Mouse (Mus musculus) large intestine, adult 2 months (tissue): ENCODE measurements at regions not wholly inside any gene's neighbourhood (a gene's known extent, or its start where the extent isn't known, plus 50 kb on each side); places are given as distances from the start of the nearest gene placed in this dataset.
"Not testable (repeated sequence)": the region's sequence is repeated elsewhere in the genome, so short reads cannot be mapped to it uniquely, and the experiment has no call there.

Source experiments
- DNase-seq: peaks from one replicate; pipeline ENCODE4 v3.0.0-alpha.2; 2012; ENCODE audit warnings: low read depth, low spot score
- WGBS: fragments of 180-500 bp; shearing (Covaris S2); methylation state at CpG from one replicate; pipeline ENCODE4 v1.1.7; 2018; 5-methylcytosine and 5-hydroxymethylcytosine counted together

DNA sequence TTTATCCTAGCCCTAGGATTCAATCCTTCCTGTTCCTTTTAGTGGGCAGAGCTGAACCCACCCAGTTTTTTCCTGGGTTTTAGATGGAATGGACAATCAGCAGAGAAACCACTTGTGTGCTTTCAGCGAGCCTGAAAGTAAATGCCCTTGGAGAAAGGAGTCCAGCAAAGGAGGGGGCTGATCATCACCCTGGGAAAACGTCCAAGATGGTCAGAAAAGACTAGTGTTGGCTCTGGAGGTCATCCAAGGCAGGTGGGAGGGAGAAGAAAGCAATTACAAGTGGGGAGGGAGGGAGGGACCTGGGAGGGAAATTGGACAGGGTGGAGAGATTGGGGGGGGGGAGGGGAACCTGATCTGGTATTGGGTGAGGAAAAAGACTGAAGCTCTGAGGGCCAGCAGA is 55.6 kb upstream of the Zfp366 start:
- WGBS = 16% methylated on average over 2 of the region's 2 CpGs
- no peak for DNase-seq

DNA sequence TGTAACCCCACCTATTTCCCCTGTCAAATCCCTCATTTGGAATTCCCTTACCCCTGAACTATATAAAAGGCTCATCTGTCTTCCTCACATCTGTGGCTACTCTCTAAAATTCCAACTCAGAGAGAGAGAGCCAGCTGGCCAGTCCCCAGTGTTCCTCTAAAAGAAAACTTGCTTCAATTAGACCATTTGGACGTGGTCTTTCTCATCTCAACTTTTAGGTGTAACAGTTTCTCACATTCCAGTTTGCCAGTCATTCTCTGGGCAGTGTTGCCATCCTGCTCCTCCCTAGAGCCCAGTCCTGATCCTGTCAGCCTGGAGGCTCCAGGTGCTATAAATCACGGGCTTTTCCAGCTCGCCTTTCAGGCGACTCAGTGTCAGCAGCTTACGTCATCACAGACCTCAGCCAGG is 56.3 kb upstream of the Zfp366 start:
- WGBS = 22% methylated on average over 5 of the region's 5 CpGs
- no peak for DNase-seq

DNA sequence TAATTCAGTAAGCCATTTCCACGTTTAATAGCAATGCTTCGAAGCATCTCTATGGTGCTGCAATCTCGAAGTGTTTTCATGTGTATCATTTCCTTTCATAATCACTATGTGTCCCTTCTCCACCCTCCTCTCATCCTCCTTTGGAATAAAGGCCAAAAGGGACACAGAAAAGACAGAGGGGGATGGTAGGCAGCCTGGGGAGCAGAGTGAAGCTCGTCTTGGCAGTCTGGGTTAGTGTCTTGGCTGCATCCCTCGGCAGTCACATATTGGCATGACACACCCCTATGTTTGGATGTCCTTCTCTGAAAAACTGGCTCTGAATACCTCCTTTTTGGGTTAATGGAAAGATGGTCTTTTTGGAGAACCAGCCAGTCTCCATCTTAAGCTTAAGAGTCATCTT is 56.9 kb upstream of the Zfp366 start:
- WGBS = 64% methylated on average over 5 of the region's 5 CpGs
- no peak for DNase-seq

DNA sequence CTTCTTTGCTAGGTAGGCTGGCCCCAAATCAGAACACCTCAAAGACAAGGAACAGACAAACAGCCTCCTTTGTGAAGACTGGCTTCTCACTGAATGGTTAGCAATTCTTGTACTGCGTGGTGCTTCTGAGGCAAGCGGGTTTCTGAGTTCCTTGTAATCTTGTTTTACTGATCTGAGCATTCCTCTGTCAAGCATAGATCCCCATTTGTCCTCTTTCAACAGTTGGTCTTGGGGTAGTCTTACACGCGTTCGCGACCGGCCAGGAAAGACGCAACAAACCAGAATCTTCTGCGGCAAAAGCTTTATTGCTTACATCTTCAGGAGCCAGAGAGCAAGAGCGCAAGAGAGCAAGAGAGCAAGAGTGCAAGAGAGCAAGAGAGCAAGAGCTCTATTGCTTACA is 57.7 kb upstream of the Zfp366 start:
- WGBS = 94% methylated on average over 10 of the region's 10 CpGs
- DNase-seq = not testable (repeated sequence)

DNA sequence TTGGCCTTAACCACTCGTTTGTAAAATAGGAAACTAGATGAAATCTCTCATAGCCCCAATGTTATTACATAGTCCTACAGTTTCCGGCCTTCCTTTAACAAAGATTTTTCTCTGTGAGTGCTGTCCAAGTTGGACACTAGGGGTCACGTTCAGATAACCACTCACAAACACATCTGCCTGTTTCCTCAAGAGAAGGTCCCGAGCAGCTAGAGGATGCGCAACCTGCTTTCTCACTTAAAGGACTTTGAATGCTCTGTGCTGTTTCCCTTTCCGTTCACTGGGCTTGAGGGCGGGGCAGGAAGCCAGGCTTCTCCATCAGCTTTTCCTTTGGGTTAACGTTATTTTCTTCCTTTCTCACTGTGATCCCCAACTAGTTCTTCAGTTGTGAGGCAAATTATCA is 58.1 kb upstream of the Zfp366 start:
- WGBS = 65% methylated on average over 8 of the region's 8 CpGs
- DNase-seq = no peak

DNA sequence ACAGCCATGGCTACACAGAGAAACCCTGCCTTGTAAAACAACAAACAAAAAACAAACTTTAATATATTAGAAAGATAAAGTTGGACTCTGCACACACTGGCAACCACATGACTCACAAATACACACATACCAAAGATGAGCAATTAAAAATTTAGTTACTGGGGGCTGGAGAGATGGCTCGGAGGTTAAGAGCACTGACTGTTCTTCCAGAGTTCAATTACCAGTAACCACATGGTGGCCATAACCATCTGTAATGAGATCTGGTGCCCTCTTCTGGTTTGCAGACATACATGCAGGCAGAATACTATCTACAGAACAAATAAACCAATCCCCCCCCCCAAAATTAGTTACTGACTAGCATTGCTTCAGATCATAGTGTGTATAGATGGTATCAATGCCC is 58.7 kb upstream of the Zfp366 start:
- DNase-seq = no peak
- WGBS = 47% methylated on average over 1 of the region's 1 CpGs

DNA sequence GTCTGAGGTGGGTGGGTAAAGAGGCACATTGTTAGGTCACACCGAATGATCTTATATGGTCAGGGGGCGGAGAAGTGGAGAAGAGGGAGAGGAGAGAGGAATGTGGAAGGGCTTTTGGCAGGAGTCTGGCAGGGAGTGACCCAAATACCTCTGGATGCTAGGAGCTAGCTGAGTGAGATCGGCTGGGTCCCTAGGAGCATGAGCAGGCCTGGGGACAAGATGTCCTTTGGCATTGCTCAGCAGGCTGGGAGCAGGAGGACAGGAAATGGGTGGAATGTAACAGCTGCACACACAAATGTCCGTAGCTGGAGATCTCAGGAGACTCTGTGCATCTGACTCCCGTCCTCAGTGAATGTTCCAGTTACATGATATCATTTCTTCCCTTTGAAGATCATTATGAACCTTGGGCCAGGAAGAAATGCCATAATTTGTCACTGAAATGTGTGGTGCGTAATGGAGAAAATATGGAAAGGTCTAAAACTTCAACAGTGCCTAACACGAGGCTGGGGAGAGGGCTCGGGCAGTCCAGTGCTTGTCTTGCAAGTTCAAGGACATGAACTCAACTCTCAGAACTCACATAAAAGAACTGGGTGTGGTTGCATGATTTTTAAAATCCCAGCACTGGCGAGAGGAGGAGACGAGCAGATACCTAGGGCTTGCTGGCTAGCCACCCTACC is 59.6 kb upstream of the Zfp366 start:
- WGBS = 50% methylated on average over 10 of the region's 10 CpGs
- DNase-seq = no peak

DNA sequence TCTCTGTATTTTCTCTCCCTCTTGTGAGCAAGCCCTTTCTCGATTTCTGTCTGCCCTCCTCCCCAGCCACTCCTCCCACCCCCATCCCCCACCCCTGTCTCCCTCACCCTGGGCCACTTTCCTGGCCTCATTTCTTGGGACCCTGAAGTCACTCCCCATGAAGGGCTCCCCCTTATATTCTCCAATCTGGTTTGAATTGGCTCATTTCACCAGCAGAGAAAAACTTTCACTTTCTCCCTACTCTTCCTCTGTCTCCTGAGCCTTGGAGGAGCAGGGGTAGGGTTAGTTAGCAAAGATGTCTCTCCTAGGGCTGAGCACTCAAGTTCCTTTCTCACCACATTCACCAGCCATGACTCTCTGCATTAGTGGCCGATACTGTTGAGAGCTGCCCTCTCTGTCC is 60.5 kb upstream of the Zfp366 start:
- no peak for DNase-seq
- WGBS = 55% methylated on average over 2 of the region's 2 CpGs

DNA sequence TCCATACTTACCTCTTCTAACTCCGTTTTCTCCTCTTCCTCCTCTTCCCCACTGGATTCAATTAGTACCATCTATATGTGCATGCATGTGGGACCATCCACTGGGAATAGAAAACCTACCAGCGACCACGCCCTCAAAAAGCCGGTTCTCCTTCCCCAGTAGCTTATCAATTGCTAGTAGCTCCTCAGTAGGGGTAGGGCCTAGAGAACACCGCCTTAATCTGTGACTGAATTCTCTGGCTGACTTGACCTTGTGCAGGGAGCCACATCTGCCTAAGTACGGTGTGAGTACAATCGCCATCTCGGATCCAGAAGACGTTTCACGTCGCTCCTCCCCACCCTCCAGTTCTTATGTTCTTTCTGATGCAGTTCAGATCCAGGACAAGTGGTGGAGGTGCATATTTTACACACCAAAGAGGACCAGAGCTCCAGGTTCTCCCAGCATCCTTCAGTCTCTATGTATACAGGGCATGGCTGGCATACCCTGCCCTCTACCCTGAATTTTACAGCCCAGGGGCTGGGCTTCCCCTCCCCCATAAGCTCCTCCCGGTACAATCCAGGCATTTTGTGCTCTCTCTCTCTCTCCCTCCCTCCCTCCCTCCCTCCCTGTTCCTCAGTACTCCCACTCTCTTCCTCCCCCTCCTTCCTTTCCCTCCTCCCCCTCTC is 61.0 kb upstream of the Zfp366 start:
- WGBS = 70% methylated on average over 12 of the region's 12 CpGs
- no peak for DNase-seq

DNA sequence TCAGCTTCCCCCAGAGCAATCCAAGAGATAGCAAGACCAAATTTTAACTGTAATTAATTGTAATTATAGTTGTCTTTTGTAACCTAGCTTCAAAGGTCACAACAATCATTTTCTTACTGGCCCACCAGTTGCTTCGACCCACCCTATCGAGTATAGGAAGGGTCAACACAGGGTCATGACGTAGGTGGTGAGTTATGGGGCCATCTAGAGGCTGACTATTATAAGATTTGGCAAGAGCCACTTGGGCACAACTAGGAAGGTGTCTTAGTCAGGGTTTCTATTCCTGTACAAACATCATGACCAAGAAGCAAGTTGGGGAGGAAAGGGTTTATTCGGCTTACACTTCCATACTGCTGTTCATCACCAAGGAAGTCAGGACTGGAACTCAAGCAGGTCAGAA is 62.1 kb upstream of the Zfp366 start:
- DNase-seq = not testable (repeated sequence)
- WGBS = 83% methylated on average over 4 of the region's 4 CpGs

DNA sequence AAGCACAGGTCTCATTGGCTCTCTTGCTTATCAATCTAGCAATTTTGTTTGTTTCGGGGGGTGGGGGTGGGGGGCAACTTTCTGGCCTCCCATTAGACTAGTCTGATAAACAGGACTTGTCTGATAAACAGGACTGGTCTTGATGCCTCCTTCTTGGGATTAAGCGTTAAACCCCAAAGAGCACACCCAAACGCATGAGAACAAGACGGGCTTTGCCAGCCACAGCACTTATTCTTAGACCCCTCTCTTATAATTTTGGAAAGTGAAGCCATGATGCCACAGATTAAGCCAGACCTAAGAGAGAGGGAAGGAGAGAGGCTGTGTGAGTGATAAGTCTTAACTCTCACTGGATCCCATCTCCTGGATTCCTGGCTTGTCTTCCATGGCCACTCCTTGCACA is 63.5 kb upstream of the Zfp366 start:
- WGBS = 98% methylated on average over 4 of the region's 4 CpGs
- no peak for DNase-seq

DNA sequence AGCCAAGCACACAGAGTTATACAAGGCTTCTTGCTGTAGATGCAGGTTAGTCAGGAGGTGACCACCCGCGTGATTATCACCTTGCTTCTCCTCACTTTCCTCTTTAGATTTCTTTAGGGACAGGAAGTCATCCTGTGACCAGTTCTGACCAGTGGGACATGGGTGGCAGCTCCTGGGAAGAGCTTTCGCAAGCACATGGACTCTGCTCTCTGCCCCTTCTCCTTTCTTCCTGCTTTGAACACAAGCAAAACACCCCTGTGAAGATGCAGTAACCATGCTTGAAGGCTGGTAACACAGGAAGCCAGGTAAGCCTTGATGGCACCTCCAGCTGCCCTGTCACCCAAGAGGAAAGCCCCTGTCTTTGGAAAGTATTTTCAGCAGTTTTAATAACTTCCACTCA is 64.7 kb upstream of the Zfp366 start:
- WGBS = 89% methylated on average over 3 of the region's 3 CpGs
- no peak for DNase-seq

DNA sequence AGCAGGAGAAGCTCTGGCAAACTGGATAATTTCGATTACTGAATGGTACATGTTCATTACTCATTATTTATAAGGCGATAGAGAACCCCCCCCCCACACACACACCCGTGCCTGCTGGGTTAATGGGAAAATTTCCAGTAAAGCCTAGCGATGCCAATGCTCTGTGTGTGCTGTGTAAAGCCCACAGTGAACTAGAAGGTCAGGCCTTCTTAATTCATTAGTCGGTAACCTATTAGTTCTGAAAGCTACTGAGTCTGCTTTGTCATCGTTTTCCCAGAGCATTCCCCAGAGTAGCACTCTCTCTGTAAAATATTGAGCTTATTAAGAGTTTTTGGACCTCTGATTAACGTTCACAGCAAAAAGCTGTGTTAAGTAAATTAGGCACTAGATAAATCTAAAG is 65.7 kb upstream of the Zfp366 start:
- DNase-seq = no peak
- 78% methylated on average over 7 of the region's 7 CpGs for WGBS

DNA sequence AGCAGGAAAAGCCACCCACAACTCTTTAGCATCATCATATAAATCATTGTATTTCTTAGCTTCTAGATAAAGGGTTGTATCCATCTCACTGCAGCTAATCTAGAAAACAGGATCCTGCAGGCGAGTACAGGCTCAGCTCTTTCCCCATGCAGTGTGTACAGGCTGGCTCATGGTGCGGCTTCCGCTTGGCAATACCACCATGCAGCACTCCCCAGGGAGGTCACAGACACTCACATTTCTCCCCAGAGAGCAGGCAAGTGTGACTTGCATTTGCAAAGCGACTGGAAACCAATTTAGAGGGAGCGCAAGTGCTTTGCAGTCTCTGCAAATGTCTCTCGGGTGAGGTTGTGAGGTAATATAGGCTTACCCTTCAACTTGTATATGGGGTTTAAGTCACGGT is 69.1 kb upstream of the Zfp366 start:
- no peak for DNase-seq
- 89% methylated on average over 7 of the region's 7 CpGs for WGBS

DNA sequence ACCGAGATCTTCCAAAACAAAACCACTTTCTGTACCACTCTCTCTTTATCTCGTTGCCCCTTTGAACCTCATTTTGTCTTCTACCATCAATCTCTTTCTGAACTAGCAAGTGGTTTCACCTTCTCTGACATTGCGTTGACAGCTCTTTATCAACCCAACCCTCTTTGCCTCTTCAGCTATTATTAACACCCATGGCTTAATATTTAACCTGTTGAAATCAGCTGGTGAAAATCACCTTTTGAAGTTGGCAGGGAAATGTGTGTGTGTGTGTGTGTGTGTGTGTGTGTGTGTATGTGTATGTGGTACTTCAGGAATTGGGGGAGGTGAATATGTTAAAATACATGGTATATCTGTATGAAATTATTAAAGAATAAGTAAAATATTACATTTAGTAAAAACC is 70.1 kb upstream of the Zfp366 start:
- WGBS = 57% methylated on average over 3 of the region's 3 CpGs

DNA sequence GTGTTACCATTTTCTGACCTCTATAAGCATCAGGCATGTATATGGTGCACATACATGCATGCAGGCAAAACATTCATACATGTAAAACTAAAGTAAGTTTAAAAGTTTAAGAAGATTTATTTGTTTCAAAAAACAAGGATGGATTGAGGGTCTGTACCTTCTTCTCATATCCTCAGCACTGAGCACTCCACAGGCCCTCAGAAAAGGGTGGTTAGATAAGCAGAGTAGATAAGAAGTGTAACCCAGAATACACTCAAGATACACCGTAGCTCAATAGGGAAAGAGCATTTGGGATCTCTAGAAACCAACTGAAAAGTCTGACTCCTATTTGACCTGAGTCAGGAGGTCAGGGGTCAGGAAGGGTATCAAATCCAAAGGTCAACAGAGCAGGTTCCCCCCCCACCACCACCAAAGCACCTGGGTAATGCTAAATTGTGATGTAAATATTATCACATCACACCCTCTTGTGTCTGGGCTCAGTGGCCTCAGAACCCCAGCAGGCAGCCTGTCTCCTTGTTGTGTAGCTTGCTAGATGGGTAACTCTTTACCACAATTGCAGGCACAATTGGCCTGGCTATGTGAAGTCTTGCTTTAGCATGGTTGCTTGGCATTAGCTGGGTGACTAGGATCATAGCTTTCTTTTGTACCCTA is 72.8 kb upstream of the Zfp366 start:
- no peak for DNase-seq
- 68% methylated on average over 1 of the region's 1 CpGs for WGBS

More for the DNA sequence above, 70.1 kb upstream of the Zfp366 start:
- no peak for DNase-seq

DNA sequence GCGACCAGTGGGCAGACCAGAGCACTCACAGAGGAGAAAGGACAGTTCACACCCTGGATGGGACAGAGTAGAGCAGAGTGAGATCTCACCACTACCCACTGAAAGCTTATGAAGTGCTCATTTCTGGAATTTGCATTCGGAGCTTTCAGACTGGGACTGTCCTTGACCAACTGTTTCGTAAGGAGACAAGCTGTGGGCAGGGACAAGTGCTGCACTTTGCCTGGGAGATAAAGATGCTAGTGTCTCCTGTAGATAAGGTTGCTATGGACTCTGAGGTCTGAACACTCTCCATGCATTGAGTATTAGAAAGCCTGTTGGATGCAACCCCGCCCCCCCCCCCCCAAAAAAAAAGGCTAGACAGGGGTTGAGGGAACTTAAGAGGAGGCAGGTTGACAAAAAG is 76.6 kb upstream of the Zfp366 start:
- DNase-seq = no peak
- WGBS = 66% methylated on average over 4 of the region's 4 CpGs

DNA sequence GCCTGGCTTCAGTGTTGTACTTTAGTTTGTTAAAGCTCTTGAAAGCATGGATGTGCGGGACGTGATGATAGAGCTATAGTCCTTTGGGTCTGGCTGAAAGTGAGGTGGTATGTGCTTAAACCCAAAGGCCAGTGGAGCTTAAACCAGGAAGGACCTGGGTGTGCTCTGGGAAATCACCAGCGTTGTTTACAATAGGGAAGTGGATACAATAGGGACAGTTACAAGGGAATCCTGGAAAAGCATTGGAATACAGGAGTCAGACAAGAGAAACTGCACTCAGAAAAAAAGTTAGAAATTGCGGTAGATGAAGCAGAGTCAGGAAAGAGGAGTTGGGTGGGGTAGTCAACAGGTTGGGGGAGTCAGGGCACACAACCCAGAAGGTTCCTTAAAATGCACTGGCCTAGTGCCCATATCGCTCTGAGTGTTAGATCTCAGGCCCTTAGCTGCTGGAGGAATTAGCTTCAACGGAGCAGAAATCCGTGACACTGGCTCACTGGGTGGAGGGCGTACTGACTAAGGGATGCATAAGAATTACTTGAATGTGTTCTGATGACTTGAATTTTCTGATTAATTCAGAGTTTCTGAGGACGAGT is 82.4 kb upstream of the Zfp366 start:
- no peak for DNase-seq
- WGBS = 78% methylated on average over 9 of the region's 9 CpGs

DNA sequence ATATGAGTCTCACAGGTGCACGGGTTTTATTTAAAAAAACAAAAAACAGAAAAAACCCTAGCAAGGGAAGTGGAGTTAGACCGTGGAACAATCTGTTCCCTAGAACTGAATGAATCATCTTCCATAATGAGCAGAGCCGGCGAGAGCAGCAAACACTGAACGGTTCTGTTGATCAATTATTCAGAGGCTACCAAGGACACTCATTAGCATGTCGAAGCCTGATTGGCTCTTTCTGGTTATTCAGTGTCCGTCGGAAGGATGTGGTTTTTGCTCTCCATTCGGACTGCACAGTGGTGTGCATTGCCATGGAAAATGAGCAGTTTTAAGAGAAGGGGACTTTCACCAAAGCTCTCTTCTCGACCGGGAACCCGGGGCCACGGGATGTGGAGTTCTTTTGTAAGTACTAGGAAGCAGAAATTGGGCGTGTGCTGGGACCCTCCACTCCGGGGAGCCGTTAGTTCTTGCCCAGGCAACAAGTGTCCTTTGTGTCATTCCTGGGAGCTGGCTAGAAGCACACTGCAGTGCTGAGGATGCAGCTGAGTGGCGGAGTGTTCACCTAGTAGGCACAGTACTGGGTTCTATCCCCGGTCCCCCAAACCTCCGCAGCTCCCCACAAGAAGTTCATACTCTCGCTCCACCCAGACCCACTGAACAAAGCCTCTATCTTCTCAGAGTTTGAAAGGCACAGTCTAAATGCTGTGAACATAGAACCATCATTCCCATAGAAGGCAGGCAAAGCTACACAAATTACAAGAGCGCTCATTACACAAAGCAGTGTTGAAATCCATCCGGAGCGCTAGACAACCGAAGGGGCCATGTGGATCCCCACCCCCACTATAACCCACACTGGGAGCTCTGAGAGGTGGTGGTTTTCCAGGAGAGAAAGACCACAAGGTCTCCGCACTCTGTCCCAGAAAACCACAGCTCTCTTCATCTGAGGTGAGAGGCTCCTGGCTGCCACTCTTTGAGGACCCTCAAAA is 83.9 kb upstream of the Zfp366 start:
- 49% methylated on average over 25 of the region's 25 CpGs for WGBS
- DNase-seq = no peak
